Mouse (Mus musculus) adrenal gland, postnatal 25 days (tissue): ENCODE data around the gene Syt15. TPM values are rescaled to one million over a fixed set of nuclear protein-coding genes. Genes with fewer than 3 reads are reported as not detected.
"Not testable (repeated sequence)": the region's sequence is repeated elsewhere in the genome, so short reads cannot be mapped to it uniquely, and the experiment has no call there.

Source experiments
- DNase-seq: peaks from one replicate; pipeline ENCODE4 v3.0.0; 2021; ENCODE audit warnings: mixed read lengths
- total RNA-seq: library from RNA; stranded (reverse); gene quantifications from 2 replicates; pipeline ENCODE4 v1.2.3, GENCODE M21; 2021

Syt15 gene
- total RNA-seq, 1 experiment from 2014 or later: 0.33 TPM

DNA sequence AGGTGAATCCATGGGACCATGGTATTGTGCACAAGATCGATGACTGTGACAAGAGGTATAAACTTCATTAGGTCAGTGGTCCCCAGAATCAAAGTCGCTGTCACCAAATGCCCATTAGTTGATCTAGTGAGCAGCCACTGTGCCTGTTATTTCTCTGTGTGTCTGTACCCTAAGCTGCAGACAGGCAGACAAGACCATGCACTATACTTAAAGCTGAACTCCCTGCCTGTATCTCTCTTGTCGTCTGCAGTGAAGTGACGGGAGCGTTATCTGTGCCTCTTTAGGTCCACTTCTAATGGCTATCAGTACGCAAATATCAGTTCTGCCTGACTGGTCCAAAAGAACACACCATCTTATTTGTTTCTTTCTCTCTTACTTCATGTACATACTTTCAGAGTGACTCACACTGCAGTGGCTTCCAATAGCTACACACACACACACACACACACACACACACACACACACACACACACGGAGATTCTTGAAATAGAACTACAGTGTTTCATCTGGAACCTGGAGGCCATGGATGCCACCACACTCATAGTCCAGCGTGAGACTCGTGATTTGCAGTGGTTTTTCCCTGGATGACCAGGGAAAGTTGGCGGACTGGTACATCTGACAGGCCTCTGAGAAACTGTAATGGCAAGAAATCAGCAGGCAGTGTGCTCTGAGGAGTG lies 9.6 kb downstream of the Syt15 start:
- DNase-seq: no peak

DNA sequence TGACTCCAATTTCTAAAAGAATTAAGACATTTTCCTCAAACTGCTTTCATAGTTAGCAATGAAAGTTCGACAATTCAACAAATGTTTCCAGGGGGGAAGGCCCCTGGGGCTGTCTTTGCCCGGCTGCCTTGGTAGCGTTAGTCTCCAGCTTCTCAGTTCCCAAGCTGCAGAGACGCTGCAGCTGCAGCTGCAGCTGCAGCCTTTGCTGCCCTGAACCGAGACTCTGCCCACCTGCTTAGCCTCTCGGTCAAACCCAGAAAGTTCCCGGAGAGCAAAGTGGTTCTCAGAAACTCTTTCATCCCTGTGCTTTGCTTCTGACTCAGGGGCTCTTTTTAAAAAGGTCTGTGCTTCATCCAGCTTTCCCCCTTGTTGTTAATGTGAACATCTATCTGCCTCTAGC lies 12.9 kb downstream of the Syt15 start:
- DNase-seq: no peak

DNA sequence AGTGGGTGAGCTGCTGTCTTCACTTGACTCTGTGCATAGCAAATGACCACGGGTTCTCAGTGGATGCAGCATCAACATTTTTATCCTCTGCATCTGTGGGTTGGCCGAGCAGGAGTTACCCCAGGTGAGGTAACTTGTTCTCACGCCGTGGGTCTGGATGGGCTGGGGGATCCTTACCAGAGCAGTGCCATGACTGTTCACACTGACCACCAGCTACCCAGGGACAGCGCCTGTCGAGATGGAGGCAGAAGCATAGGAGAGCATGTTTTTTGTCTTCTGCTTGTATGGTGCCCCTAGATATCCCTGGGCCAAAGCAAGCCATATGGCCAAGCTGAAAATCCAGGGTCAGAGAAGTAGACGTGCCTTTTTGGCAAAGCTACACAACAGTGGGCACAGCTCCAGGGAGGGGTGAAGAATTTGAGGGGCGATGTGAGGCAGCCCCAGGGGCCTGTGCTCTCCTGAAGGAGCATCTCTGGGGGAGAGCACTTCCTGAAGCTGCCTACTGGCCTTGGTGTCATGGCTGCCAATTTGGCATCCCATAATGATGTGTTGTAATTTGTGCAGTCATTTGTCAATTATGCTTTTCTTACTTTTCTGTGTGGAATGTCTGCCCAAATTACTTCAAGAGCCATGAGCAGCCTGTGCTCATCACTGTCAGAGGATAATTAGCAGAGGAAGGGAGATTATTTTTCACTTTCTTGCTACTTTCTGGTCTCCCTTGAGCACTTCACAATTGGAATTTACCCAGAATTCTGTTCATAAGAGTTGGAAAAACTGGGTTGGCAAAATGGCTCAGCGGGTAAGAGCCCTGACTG lies 13.7 kb downstream of the Syt15 start:
- DNase-seq: no peak

DNA sequence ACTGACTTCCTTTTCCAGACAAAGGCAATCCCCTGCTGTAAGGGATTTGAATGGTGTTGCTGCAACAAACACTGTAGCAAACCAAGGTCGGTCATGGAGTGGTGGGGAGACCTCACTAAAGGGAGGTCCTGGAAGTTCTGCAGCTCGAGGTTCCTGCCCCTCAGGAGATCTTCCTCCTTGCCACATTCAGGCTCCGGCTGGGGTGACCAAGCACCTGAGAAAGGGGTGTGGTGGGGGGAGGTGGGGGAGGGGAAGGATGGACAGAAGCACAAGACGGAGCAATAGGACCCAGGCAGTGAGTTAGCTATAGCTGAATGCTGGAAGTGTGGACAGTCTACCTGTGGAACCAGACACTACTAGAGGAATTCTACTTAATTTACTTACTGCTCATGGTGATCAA lies 14.5 kb downstream of the Syt15 start:
- no peak for DNase-seq

DNA sequence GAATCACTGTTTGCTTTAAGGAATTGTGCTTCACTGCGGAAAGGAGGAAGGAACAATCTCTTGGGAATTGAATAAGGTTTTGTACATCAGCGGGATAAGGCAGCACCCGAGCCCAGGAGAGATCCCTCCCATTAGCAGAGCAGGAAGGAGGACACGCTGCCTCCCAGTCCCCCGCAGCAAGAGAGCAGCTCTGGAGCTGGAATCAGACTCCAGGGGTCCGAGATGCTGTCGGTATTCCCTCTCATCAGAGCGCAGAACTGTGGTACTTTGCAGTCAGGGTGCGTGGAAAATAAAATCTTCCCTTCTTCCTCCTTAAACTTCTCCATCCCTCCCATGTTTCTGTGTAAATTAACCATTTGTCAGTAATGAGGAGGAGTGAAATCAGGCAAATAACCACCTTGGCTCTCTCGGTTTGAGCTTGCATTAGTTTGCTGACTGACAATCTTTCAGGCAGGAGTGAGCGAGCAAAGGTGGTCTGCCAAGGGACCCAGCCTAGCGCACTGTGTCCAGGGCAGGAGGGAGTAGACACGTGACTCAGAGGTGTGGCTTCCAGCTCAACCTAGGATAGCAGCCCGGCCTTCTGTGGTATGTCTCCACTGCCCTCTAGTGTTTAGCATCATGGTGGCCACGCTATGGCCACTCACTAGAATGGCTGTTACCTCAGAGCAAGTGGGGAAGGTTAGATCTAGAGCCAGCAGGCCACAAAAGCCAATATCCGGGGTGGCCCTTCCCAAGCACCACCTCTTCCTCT lies 15.4 kb downstream of the Syt15 start:
- DNase-seq: peak; percentile 58

DNA sequence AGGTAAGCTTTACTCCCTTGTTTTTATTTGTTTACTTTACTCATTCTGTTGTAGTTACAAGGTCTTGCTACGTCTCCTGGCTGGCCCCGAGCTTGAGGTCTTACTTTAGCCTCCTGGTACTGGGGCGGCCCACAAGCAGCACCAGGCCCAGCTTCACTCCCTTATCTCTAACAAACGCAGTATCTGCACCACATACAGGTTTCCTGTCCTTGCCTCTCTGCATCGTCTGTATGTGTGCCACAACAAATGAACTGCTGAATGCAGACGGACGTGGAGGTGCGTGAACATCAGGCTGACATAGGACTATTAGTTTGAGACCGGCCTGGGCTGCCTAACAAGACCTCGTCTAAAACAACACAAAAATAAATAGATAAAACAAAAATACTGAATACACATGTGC lies 20.9 kb downstream of the Syt15 start:
- no peak for DNase-seq

DNA sequence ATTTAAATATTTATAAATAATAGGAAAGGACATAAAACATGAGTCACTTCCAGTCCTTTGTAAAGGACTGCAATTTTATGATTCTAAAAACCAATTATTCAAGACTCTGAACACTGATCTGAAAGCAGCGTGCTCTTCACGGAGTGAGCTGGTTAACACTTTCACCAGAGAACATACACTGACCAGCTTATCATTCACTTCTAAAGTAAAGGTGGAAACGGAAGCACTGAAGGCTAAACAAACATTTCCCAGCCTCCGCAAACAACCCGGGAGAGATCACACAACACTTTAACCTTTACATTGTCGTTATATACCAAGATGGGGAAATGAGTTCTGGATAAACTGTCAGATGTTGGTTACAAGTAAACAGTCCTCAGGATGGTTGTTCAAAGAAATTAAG lies 21.3 kb downstream of the Syt15 start:
- DNase-seq: no peak

DNA sequence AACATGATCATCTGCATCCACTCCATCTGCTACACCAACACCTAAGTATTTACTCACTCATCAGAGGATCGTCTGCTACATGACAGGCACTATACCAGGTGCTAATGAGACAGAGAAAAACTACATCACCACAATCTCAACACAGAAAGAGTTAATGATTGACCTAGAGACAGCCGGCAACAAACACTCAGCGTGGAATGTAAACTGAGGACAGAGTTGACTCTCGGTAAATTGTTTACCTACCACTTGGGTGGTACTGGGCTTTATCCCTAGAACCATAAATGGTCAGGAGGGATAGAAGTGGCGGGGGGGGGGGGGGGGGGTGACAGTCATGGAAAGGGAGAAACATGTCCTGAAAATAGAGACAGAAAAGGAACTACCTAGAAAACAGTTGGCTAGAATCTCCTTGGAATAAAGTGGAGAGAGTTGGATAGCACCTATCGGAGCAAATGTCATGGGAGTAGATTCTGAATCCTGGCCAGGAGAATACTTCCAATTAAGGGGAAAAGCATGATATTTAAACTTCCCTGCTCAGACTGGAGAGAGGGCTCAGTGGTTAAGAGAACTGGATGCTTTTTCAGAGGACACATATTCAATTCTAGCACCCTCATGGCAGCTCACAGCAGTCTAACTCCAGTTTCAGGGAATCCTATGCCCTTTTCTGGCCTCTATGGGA lies 33.2 kb downstream of the Syt15 start:
- no peak for DNase-seq

DNA sequence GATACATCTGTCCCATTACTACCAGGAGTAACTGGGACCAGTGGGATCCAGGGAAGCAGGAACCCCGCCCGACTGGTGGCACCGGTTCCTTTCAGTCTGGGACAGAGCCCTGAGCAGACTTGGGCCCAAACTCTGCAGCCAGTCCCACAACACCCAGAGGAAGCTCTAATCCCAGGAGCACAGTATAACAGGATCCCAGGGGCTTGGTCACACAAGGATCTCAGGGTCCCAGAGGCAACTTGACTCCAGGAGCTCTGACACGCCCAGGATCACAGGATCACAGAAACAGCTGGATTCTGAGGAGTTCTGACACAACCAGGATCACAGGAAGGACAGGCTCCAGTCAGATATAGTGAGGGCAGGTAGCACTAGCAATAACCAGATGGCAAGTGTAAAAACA lies 33.9 kb downstream of the Syt15 start:
- DNase-seq: no peak

DNA sequence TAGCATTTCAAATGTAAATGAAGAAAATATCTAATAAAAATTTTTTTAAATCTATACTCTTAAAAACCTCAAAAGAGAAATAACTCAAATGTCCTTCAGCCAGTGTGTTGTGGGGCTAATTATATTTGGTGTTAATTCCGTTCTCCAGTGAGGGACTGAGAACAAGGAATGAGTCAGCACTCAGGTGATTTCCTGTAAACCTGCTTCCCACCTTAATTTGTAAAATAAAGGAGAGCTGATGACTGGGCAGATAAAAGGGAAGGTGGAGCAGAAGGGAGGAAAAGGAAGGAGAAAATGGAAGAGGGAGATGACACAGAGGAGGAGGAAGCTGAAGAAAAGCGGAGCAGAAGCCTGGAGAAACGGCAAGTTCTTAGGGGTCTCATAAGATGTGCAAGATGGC lies 39.1 kb downstream of the Syt15 start:
- not testable (repeated sequence) for DNase-seq

DNA sequence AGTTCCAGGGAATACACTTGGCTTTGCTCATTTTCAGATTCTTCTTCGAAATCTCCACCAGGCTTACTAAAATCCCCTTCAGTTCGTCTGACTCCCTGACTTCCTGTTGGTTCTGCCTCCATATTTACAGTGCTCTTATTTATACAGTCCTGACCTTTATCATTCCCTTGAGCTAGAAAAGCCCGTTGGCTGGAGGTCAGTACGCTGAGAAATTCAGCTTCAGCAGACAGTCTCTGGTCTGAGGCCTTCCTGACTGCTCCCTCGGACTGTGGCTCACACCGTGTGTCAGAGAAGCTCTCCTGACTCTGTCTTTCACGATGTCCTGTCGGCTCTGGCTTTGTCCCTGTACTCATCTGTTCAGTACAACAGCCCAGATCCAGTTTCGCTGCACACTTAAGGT lies 48.7 kb downstream of the Syt15 start:
- peak; percentile 3 for DNase-seq

DNA sequence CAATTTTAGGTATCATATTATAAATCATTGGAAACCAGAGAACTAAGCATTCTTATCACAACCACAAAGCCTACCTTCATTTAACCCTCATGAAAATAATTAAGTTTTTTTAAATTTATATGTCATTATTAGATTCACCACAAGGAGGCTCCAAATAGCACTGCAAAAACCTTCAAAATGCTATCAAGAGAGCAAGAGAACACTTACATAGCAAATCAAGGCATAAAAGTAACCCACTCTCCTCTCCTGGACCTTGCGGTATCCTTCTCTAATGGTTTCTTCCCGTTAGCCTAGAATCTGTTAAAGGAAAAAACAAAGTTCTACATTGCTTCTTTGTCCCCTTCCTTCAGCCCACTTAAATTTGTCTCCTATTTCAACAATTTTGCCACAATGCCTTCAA lies 53.9 kb downstream of the Syt15 start:
- DNase-seq: no peak

DNA sequence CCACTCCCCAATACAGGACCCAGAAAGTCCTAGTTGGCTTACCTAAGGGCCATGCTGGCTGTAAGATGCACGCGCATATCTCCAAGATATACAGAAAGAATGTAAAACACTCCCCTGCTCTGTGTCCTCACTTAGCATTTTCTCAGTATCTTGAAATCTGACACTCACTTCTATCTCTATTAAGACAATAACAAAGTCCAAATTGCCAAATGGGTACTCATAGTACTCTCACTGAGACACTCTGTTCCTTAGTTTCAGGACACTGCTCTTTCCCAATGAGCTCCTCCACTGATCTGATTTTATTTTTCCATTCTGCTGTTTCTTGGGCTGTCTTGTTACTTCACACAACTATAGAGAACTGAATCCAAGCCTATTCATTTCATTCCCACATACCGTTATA lies 54.7 kb downstream of the Syt15 start:
- DNase-seq: no peak

DNA sequence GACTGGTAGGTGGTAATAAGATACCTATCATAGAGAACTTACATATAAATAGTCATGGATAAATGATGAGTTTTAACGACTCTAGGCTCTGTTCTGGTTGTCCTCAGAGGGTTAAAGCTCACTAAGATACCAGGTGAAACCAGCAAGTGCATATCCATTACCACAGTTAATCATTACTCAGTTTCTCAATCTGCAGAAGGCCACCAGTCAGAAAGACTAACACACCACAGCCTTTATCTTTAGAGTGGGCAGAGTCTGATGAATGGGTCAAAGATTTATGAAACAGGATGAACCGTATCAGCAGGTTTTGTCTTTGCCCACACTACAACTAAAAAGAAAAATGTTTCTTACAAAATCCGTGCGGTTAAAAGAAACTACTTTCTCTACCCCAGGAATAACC lies 55.8 kb downstream of the Syt15 start:
- DNase-seq: no peak

DNA sequence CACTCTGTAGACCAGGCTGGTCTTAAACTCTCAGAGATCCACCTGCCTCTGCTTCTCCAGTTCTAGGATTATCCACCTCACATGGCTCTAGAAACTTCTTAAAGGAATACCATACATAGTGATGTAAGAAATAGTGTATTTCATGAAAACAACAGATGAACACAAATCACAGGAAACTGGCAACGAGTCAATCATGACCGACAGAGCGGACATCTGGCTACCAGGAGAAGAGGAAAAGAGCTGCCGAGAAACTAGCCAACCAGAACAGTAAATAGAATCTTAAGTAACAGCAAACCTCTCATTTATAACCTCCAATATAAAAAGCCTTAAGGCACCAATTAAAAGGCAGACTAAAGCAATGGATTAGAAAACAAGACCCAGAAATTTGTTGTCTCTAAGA lies 60.3 kb downstream of the Syt15 start:
- DNase-seq: no peak

Other genes with a start within 250 kb of the Syt15 start
- 0.12 TPM in 1 of 2 replicates, not detected in the other for gene Zfp488, start 240.8 kb upstream of the Syt15 start, total RNA-seq
- gene Gm30083, start 204.4 kb upstream of the Syt15 start, total RNA-seq: not detected in 2 replicates
- gene Gm5460, start 202.8 kb upstream of the Syt15 start, total RNA-seq: not detected in 2 replicates
- gene Antxrl, start 166.9 kb upstream of the Syt15 start, total RNA-seq: not detected in 2 replicates
- 1.3 and 2.1 TPM in 2 replicates for gene Anxa8, start 133.6 kb upstream of the Syt15 start, total RNA-seq
- gene A630023A22Rik, start 116.8 kb upstream of the Syt15 start, total RNA-seq: not detected in 2 replicates
- gene Npy4r, start 67.1 kb upstream of the Syt15 start, total RNA-seq: 0.15 TPM in 1 of 2 replicates, not detected in the other
- gene Gprin2, start 17.9 kb upstream of the Syt15 start, total RNA-seq: 0.76 and 2.5 TPM in 2 replicates
- gene Shld2, start 90.9 kb downstream of the Syt15 start, total RNA-seq: 13.5 and 16.4 TPM in 2 replicates
- gene Glud1, start 91.1 kb downstream of the Syt15 start, total RNA-seq: 148 and 181 TPM in 2 replicates
- gene Fam25c, start 135.8 kb downstream of the Syt15 start, total RNA-seq: not detected in 2 replicates
- gene Sncg, start 155.2 kb downstream of the Syt15 start, total RNA-seq: 7.4 and 9.7 TPM in 2 replicates
- 26.1 and 31.2 TPM in 2 replicates for gene Mmrn2, start 155.9 kb downstream of the Syt15 start, total RNA-seq